Mouse (Mus musculus): ENCODE data around the gene Gm20489.
A peak's percentile ranks its signal among the peaks of the same experiment; 100 is the strongest.

The Gm20489 gene

GRCm38 (mm10) chrX:101260441-101261325, 8.1 kb downstream of the Gm20489 start:
- peak; percentile 68 for DNase-seq (ENCODE audit: low spot score)

DNA sequence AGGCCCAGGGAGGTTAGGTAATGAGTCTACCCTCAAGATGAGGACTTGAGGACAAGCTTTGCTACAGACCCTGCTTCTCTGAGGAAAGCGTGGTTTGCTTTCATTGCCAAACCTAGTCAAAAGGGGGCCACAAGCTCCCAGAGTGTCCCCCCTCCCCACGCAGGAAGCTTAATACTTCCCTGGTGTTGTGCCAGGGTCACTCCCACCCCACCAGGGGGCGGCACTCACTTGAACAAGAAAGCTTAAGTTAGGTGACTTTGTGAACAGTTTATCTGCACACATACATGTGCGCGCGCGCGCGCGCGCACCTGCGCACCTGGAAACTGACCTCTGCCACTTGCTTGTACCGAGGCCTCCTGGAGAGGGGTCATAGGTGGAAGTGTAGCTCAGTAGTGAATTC, 12.2 kb downstream of the Gm20489 start:
- no peak for DNase-seq (ENCODE audit: low spot score)

GRCm38 (mm10) chrX:101254740-101255139, 14.1 kb downstream of the Gm20489 start:
- DNase-seq (ENCODE audit: low spot score) = no peak

DNA sequence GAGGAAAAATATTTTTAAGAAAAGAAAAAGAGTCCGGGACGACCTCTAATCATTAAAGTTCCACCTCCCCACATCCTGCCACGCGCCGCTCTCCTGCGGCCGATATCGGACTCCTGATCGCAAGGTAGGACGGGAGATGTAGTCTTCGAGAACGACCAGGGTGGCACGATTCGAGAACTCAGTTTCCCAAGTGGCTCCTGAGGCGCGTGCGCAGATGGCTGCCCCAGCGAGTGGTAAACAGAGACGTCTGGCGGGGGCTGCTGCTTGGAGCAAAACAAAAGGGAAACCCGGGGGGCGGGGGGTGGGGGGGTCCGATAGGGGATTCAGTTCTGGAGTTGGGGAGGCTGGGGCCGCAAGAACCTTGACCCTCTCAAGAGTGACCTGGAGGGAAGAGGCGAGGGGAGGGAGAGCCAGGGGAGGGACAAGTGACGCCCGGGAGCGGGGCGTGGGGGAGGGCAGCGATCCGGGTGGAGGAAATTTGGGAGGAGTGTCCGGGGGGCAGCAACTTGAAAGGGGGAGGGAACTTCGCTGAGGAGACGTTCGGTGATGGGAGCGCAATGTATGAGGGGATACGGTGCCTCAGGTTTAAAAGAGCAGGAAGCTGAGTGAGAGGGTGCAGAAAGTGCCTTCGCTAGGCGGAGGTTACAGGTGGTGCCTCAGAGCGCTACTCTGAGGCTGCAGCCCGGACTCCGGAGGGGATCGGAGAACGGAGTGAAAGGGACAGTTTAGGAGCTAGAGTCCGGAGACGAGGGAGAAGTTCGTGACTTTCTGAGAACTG, 14.7 kb downstream of the Gm20489 start, which contains the start of gene Foxo4:
Gene Foxo4, plus strand, starts transcription at position 577 of the 778 bp plus-strand sequence.
- peak; percentile 91 for DNase-seq (ENCODE audit: low spot score)

DNA sequence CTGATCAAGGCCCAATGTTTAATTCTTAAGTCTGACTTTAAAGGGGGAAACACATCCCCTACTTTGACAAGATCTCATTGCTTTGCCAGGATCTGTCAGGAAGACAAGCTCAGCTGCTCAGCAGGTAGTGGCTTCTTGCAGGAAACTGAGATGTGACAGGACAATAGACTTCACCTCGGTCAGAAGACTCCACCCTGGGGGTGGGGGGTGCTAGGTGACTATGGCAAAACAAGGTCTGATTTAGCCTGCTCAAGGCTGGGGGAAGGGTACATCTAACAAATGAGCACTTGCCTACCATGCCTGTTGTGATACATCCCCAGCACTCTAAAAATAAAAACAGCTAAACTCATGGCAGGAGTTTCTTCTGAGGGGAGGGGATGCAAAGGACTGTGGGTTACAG, 23.8 kb downstream of the Gm20489 start:
- DNase-seq (ENCODE audit: low spot score) = no peak

DNA sequence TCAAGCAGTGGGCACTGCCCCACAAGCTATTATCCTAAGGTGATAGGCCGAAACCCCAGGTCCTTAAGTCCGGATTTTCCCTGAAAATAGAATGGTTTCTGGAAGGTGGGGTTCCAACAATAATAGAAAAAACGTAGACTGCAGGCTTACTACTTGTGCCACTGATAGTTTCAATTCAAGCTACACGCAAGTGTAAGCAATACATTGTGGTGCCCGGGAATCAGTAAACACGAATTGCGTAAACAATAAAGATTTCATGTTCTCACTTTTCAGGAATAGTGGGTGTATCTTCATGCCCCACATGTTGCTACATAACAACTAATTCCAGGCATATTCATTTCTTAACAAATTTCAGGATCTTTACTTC, 46.0 kb downstream of the Gm20489 start:
- no peak for DNase-seq (ENCODE audit: low spot score)

GRCm38 (mm10) chrX:101221834-101222795, 46.7 kb downstream of the Gm20489 start, which contains the start of gene Snx12:
Snx12 (minus strand) TSS chrX:101222563.
- DNase-seq (ENCODE audit: low spot score) = peak; percentile 90

All from yolk sac, embryonic 10.5 days (tissue).